In the genomic region with DNA sequence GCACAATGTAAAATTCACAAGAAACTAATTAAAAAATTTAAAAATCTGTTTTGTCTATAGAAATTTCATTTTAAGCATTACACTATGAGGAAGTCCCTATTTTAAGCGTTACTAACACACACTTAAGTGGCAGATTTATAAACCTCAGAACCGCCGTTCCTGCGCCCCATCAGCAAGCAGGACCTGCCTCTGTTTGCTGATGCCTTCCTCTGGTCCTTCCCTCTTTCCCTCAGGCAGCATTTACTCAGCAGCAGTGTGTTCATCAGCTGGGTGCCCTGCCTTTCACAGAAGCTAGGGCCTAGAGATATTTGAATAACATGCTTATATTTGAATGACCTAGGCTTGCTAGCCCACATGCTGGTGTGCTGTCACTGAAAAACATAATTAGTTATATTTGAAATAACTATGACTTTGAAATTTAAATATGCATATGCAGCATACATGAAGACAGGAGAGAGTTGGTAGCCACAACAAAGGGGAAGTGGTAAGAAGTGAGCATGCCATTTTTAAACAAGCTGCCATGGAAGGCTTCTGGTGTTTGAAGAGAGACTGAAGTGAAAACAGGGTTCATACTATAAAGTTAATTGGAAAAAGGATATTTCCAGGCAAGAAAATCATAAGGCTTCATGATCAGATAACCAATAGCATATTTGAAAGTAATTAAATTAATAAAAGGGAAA, we compare ENCODE assay signal across 26 mouse cellular contexts. TPM values are rescaled to one million over a fixed set of nuclear protein-coding genes. Genes with fewer than 3 reads are reported as not detected.
DNase-seq lines count a peak whose midpoint lies in the region; ATAC-seq and TF ChIP-seq lines count a peak whose summit lies in the region.
"Had no signal": no experiment of that assay in that cellular context is flagged by ENCODE, and none has a peak within 500 bp of the region (broad histone marks: within the 10 kb centered on the region; RNA-seq: fewer than 3 reads in every experiment).

No protein-coding gene starts in this region.

- H3K4me1 ChIP-seq in bone marrow macrophage, adult 2 months (ENCODE audit: control insufficient read depth, insufficient read depth, low read length): peaks cover 28% of the 10 kb centered on the region
- H3K4me1 ChIP-seq: embryonic facial prominence, embryonic 15.5 days; forebrain, embryonic 10.5 days; heart, embryonic 12.5 days; hindbrain, embryonic 15.5 days had no signal

- ATAC-seq in neutrophil, adult 5-6 weeks (ENCODE audit: extremely low read depth, insufficient number of reproducible peaks, low FRiP score, poor library complexity, severe bottlenecking): peak; percentile 44; the same call in 1 of the 2 replicates
- ATAC-seq: CD4-positive, CD25-positive, alpha-beta regulatory T cell, adult 4 months; forebrain, embryonic 14.5 days had no signal

- DNase-seq in A20 (ENCODE audit: low read depth, low spot score): peak; percentile 78
- no peak for DNase-seq in Muller cell, postnatal 12 days (ENCODE audit: inconsistent ontology term)
- no peak for DNase-seq in frontal cortex, adult 2 months (ENCODE audit: extremely low spot score in 1 of 2, low spot score in 1 of 2)
- DNase-seq in layer of hippocampus, postnatal 14 days (ENCODE audit: low spot score in 2 of 2): no peak
- DNase-seq: adrenal gland, adult 2 months; adrenal gland, postnatal 25 days; B cell, adult 2 months; cerebellum, adult 2 months; cerebellum, postnatal 10 days; embryo, embryonic 11 days; gastrocnemius, postnatal 10 days; heart, adult 2 months had no signal

- no peak for TF ChIP-seq POLR2A in bone marrow macrophage, adult 2 months (IDR thresholded peaks at IDR 0.05; ENCODE audit: borderline replicate concordance, low read depth, low read length)

- peaks cover 28% of the 10 kb centered on the region; the same call in 1 of the 2 replicates for H3K36me3 ChIP-seq in macrophage (ENCODE audit: inconsistent target)

- H3K4me3 ChIP-seq in bone marrow macrophage, adult 2 months (ENCODE audit: insufficient read depth, low read length): no peak overlapping the region
- no peak overlapping the region for H3K4me3 ChIP-seq in macrophage (ENCODE audit: inconsistent target)
- H3K4me3 ChIP-seq: embryonic facial prominence, embryonic 15.5 days; erythroblast, embryonic 14.5 days; forebrain, embryonic 10.5 days; heart, adult 2 months; heart, embryonic 12.5 days; hindbrain, embryonic 15.5 days had no signal

- 6% methylated on average over 4 of the region's 4 CpGs for WGBS in macrophage (ENCODE audit: missing documents)

- peak overlapping the region; percentile 69 for H3K27ac ChIP-seq in bone marrow macrophage, adult 2 months (ENCODE audit: insufficient read depth, low read depth, low read length)
- H3K27ac ChIP-seq in macrophage: peak overlapping the region; percentile 58
- H3K27ac ChIP-seq: embryonic facial prominence, embryonic 15.5 days; forebrain, embryonic 10.5 days; heart, adult 2 months; hindbrain, embryonic 15.5 days had no signal

- TF ChIP-seq CTCF in bone marrow macrophage, adult 2 months (IDR thresholded peaks at IDR 0.05; ENCODE audit: low read depth, low read length): no peak

- no peaks in the 10 kb centered on the region; the same call in 1 of the 2 replicates for H3K79me2 ChIP-seq in macrophage (ENCODE audit: inconsistent target)

RNA-seq across cellular contexts. Expression of a gene that starts 8.3 kb away (rescaled TPM):
- polyA plus RNA-seq in bone marrow macrophage, adult 2 months (2012; ENCODE audit: insufficient read depth, insufficient read length, missing spikeins): not detected in 2 replicates
- total RNA-seq in macrophage (2018; cell fraction: chromatin; rRNA removed): under 1 TPM in 4 of 26 experiments, not detected in 22; 0.21 to 0.90 (median 0.53) TPM
- under 1 TPM in 1 of 26 experiments, not detected in 25; 0.05 TPM for total RNA-seq in macrophage (2018; cell fraction: cytosol; rRNA removed)
- total RNA-seq in macrophage (2018; cell fraction: nucleus; rRNA removed): not detected
- not detected in 3 replicates for polyA plus RNA-seq in macrophage (2018)
- 0.23 and 0.25 TPM in 2 replicates for total RNA-seq in neutrophil, adult 5-6 weeks (2017)
- polyA plus RNA-seq in frontal cortex, adult 2 months (2012; rRNA removed): 0.36 TPM in 2 replicates
- under 1 TPM; 0.26 to 0.48 TPM for total RNA-seq in layer of hippocampus, postnatal 14 days (2021)
- polyA plus RNA-seq: adrenal gland, adult 2 months; erythroblast, embryonic 14.5 days had no signal

RNA-seq across cellular contexts. Expression of a gene that starts 14.7 kb away (rescaled TPM):
- 4.8 and 6.5 TPM in 2 replicates for polyA plus RNA-seq in bone marrow macrophage, adult 2 months (2012; ENCODE audit: insufficient read depth, insufficient read length, missing spikeins)
- 1 to 10 TPM in 4 of 26 experiments, not detected in 22; 1.6 to 7.8 (median 3.2) TPM for total RNA-seq in macrophage (2018; cell fraction: chromatin; rRNA removed)
- 1 to 10 TPM in 7 of 26 experiments, under 1 TPM in 12, not detected in 7; 0.20 to 1.8 (median 0.61) TPM for total RNA-seq in macrophage (2018; cell fraction: cytosol; rRNA removed)
- total RNA-seq in macrophage (2018; cell fraction: nucleus; rRNA removed): 1 to 10 TPM in 3 of 26 experiments, under 1 TPM in 3, not detected in 20; 0.69 to 7.0 (median 1.0) TPM
- 0.47 to 1.7 TPM (median 0.94 TPM) in 3 replicates for polyA plus RNA-seq in macrophage (2018)
- total RNA-seq in neutrophil, adult 5-6 weeks (2017): 41.3 and 43.2 TPM in 2 replicates
- 14.5 and 21.0 TPM in 2 replicates for polyA plus RNA-seq in frontal cortex, adult 2 months (2012; rRNA removed)
- 1 to 10 TPM; 5.9 to 8.3 TPM for total RNA-seq in layer of hippocampus, postnatal 14 days (2021)
- total RNA-seq: adrenal gland, postnatal 25 days had no signal

RNA-seq across cellular contexts. Expression of a gene that starts 15.4 kb away (rescaled TPM):
- polyA plus RNA-seq in bone marrow macrophage, adult 2 months (2012; ENCODE audit: insufficient read depth, insufficient read length, missing spikeins): 65.6 and 68.4 TPM in 2 replicates
- 100 to 1,000 TPM in 4 of 26 experiments, 10 to 100 TPM in 22; 15.2 to 110 (median 71.5) TPM for total RNA-seq in macrophage (2018; cell fraction: chromatin; rRNA removed)
- total RNA-seq in macrophage (2018; cell fraction: cytosol; rRNA removed): 10 to 100 TPM; 27.4 to 49.9 (median 37.7) TPM
- 10 to 100 TPM; 15.7 to 93.1 (median 42.2) TPM for total RNA-seq in macrophage (2018; cell fraction: nucleus; rRNA removed)
- polyA plus RNA-seq in macrophage (2018): 46.5 to 83.4 TPM (median 48.1 TPM) in 3 replicates
- 59.1 and 70.5 TPM in 2 replicates for total RNA-seq in neutrophil, adult 5-6 weeks (2017)
- 65.2 and 68.2 TPM in 2 replicates for polyA plus RNA-seq in frontal cortex, adult 2 months (2012; rRNA removed)
- 10 to 100 TPM; 58.2 to 59.9 TPM for total RNA-seq in layer of hippocampus, postnatal 14 days (2021)

RNA-seq across cellular contexts. Expression of a gene that starts 15.7 kb away (rescaled TPM):
- 0.40 and 0.59 TPM in 2 replicates for polyA plus RNA-seq in bone marrow macrophage, adult 2 months (2012; ENCODE audit: insufficient read depth, insufficient read length, missing spikeins)
- total RNA-seq in macrophage (2018; cell fraction: chromatin; rRNA removed): 1 to 10 TPM in 12 of 26 experiments, under 1 TPM in 14; 0.29 to 2.1 (median 0.94) TPM
- total RNA-seq in macrophage (2018; cell fraction: cytosol; rRNA removed): under 1 TPM in 17 of 26 experiments, not detected in 9; 0.06 to 0.34 (median 0.14) TPM
- 1 to 10 TPM in 18 of 26 experiments, under 1 TPM in 7, not detected in 1; 0.22 to 3.7 (median 1.3) TPM for total RNA-seq in macrophage (2018; cell fraction: nucleus; rRNA removed)
- 0.20 to 0.27 TPM (median 0.22 TPM) in 3 replicates for polyA plus RNA-seq in macrophage (2018)
- 6.8 and 8.8 TPM in 2 replicates for total RNA-seq in neutrophil, adult 5-6 weeks (2017)
- polyA plus RNA-seq in frontal cortex, adult 2 months (2012; rRNA removed): 7.8 and 8.9 TPM in 2 replicates
- 1 to 10 TPM; 3.7 to 4.1 TPM for total RNA-seq in layer of hippocampus, postnatal 14 days (2021)
- polyA plus RNA-seq: erythroblast, embryonic 14.5 days had no signal

RNA-seq across cellular contexts. Expression of a gene that starts 56.4 kb away (rescaled TPM):
- not detected in 2 replicates for polyA plus RNA-seq in bone marrow macrophage, adult 2 months (2012; ENCODE audit: insufficient read depth, insufficient read length, missing spikeins)
- total RNA-seq in macrophage (2018; cell fraction: chromatin; rRNA removed): not detected
- not detected for total RNA-seq in macrophage (2018; cell fraction: cytosol; rRNA removed)
- total RNA-seq in macrophage (2018; cell fraction: nucleus; rRNA removed): not detected
- not detected in 3 replicates for polyA plus RNA-seq in macrophage (2018)
- total RNA-seq in neutrophil, adult 5-6 weeks (2017): not detected in 2 replicates
- polyA plus RNA-seq in frontal cortex, adult 2 months (2012; rRNA removed): 0.38 and 0.48 TPM in 2 replicates
- 1 to 10 TPM; 1.1 TPM for total RNA-seq in layer of hippocampus, postnatal 14 days (2021)
- total RNA-seq: adrenal gland, adult 2 months; adrenal gland, postnatal 25 days; gastrocnemius, postnatal 10 days; gastrocnemius, postnatal 4 days; heart, adult 2 months; heart, postnatal 25 days had no signal
- polyA plus RNA-seq: adrenal gland, adult 2 months; CD4-positive, CD25-positive, alpha-beta regulatory T cell, adult 4 months; cerebellum, adult 2 months; embryonic facial prominence, embryonic 15.5 days; erythroblast, embryonic 14.5 days; heart, adult 2 months; heart, embryonic 16.5 days; hindbrain, embryonic 11.5 days had no signal
